Mouse (Mus musculus) myocyte (in vitro differentiated cells): ENCODE measurements around the gene Snrk.

Source experiments
- CEBPB ChIP-seq: IDR thresholded peaks from 2 replicates; pipeline ENCODE4 v1.6.1; 2011; ENCODE audit warnings: mild to moderate bottlenecking, moderate library complexity; ENCODE audit not compliant: poor library complexity, insufficient read depth, severe bottlenecking
- E2F4 ChIP-seq: IDR thresholded peaks from one replicate; pipeline ENCODE4 v1.6.1; 2011; ENCODE audit warnings: mild to moderate bottlenecking, control low read depth, moderate library complexity; ENCODE audit not compliant: insufficient read depth
- MAX ChIP-seq: IDR thresholded peaks from one replicate; pipeline ENCODE4 v1.6.1; 2011; ENCODE audit warnings: low read depth, mild to moderate bottlenecking, control low read depth
- MYOD1 ChIP-seq, 3 experiments: IDR thresholded peaks; one replicate each; pipeline ENCODE4 v1.6.1; 2011; ENCODE audit warnings: control low read depth in 2 of 3, low read depth in 2 of 3, mild to moderate bottlenecking in 2 of 3, moderate library complexity in 1 of 3; ENCODE audit not compliant: insufficient read length in 2 of 3, control insufficient read depth in 1 of 3
- MYOG ChIP-seq, 3 experiments: IDR thresholded peaks; one replicate each; pipeline ENCODE4 v1.6.1; 2011; ENCODE audit warnings: control low read depth in 2 of 3, low read depth in 2 of 3, mild to moderate bottlenecking in 2 of 3; ENCODE audit not compliant: insufficient read length in 2 of 3, control insufficient read depth in 1 of 3, insufficient read depth in 1 of 3
- POLR2A ChIP-seq: IDR thresholded peaks from one replicate; pipeline ENCODE4 v1.6.1; 2011; ENCODE audit warnings: low read depth, mild to moderate bottlenecking, control low read depth, moderate library complexity; ENCODE audit not compliant: insufficient read length
- POLR2AphosphoS2 ChIP-seq: IDR thresholded peaks from one replicate; pipeline ENCODE4 v1.6.1; 2011; ENCODE audit warnings: low read depth, control low read depth; ENCODE audit not compliant: insufficient read length
- TCF12 ChIP-seq: IDR thresholded peaks from one replicate; pipeline ENCODE4 v1.6.1; 2011; ENCODE audit warnings: mild to moderate bottlenecking, control low read depth; ENCODE audit not compliant: poor library complexity, insufficient read depth, severe bottlenecking
- TCF3 ChIP-seq: IDR thresholded peaks from one replicate; pipeline ENCODE4 v1.6.1; 2011; ENCODE audit warnings: low read depth, control low read depth; ENCODE audit not compliant: insufficient read length
- USF1 ChIP-seq: IDR thresholded peaks from one replicate; pipeline ENCODE4 v1.6.1; 2011; ENCODE audit warnings: low read depth, mild to moderate bottlenecking, control low read depth, moderate library complexity

DNA sequence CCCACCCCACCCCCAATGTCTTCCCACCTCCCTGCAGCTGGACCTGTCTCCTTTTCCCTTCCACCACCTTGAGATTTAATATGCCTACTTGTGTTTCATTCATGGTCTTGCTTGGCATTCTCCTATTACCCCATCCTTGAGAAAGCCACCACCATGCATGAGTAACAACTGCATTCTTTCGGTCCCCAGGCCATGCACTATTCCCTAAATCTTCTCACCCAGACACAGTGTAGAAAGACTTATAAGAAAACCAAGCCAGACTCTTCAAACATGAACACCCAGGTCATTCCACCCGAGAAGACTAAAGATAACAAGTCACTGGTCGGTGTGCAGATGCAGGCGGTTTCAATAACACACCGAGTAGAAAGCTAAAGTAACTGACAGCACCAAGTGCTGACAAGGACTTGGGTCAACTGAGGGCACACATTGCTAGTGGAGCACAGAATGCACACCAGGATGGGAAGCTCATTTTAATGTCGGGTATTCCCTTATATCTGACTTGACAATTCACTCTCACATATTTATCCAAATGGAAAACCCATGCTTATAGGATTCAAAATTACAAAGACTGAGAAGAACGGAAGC is 100.0 kb downstream of the Snrk start:
- TF ChIP-seq MYOG (IDR thresholded peaks at IDR 0.05; ENCODE audit: control insufficient read depth in 1 of 3, insufficient read depth in 1 of 3, insufficient read length in 2 of 3, low read depth in 2 of 3) (no peak), MAX (no peak), POLR2AphosphoS2 (no peak), TCF12 (no peak), CEBPB (no peak), USF1 (no peak), MYOD1 (IDR thresholded peaks at IDR 0.05; ENCODE audit: control insufficient read depth in 1 of 3, insufficient read length in 2 of 3, low read depth in 2 of 3) (peak; percentile 63 to 69 (median 67)), TCF3 (no peak), POLR2A (no peak), E2F4 (no peak)
